Mouse (Mus musculus) left cerebral cortex, postnatal 36 days (tissue): ENCODE data around the gene Prpsap1. TPM values are rescaled to one million over a fixed set of nuclear protein-coding genes. Genes with fewer than 3 reads are reported as not detected.
A peak's percentile ranks its signal among the peaks of the same experiment; 100 is the strongest.

Experiments
- DNase-seq, 2 experiments: peaks; one replicate each; pipeline ENCODE4 v3.0.0; 2021 to 2022; ENCODE audit warnings: low spot score in 2 of 2, mixed read lengths in 1 of 2
- intact Hi-C: fragments of 180-260 bp; cut with DNase I; formaldehyde crosslinking; loops from one replicate; pipeline ENCODE4 v1.15.1; 2025
- total RNA-seq, 2 experiments: library from RNA; stranded (reverse); gene quantifications; 2 replicates each; pipeline ENCODE4 v1.2.3; 2021

Prpsap1 gene
- 10 to 100 TPM; 68.5 to 91.5 TPM for total RNA-seq

GRCm38 (mm10) chr11:116493795-116494252 is at the start of gene Prpsap1:
TSS of gene Prpsap1 (minus strand) at chr11:116494202.
- no peak for DNase-seq
- intact Hi-C loops: loop anchor here (5.0 kb wide), 1 partner anchor 38 kb away; the partner anchor contains the start of gene Sphk1

GRCm38 (mm10) chr11:116543110-116543509 is 49.1 kb upstream of the Prpsap1 start:
- DNase-seq: peak in 1 of 2 experiments; percentile 43
- intact Hi-C loops: no loop called here

- intact Hi-C loops: no loop called here
- DNase-seq: no peak
Measured at GRCm38 (mm10) chr11:116541183-116541582, 47.2 kb upstream of the Prpsap1 start.

DNA sequence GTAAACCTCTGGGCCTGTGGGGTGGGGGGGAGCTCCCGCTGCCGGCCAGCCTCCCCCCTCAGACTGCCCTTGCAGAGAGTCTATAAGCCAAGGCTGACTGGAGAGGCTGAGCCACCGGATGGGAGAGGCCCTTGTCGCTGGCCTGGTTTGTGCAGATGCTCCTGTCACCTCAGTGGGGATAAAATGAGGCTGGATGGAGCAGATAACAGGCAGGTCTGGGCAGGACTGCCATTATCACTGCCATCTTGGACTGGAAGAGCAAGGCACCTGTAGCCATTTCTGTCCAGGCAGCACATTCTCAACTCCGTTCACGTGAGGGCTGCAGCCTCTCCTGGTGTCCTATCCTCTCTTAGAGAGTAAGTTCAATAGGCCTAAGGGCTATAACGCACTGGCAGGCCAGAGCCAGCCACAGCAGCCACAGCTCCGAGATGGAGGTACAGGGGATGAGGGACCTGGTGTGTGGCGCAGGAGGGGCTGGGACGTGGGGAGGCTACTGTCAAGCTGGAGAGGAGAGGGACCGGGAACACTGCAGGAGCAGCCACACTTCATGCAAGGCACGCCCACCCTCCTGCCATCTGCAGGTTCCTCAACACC is 44.2 kb upstream of the Prpsap1 start:
- DNase-seq: no peak
- intact Hi-C loops: no loop called here

DNA sequence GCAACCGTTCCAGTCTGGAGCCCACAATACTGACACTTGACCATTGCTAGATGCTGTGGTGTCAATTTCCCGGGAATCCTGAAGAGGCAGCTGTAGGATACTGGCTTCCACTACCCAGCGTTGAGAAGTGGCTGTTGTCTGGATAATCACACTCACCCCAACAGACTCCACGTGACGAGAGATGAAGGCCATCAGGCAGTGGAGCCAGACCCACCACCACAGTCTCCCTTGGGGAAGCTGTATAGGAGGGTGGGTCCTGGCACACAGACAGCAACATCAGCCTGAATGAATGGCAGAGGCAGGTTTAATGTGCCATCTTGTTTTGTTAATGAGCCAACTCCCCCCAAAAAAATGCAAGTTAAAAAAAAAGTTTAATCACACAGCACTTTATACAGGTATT is 43.4 kb upstream of the Prpsap1 start:
- DNase-seq: no peak
- intact Hi-C loops: no loop called here

- intact Hi-C loops: no loop called here
Measured at GRCm38 (mm10) chr11:116536685-116537084, 42.7 kb upstream of the Prpsap1 start.

DNA sequence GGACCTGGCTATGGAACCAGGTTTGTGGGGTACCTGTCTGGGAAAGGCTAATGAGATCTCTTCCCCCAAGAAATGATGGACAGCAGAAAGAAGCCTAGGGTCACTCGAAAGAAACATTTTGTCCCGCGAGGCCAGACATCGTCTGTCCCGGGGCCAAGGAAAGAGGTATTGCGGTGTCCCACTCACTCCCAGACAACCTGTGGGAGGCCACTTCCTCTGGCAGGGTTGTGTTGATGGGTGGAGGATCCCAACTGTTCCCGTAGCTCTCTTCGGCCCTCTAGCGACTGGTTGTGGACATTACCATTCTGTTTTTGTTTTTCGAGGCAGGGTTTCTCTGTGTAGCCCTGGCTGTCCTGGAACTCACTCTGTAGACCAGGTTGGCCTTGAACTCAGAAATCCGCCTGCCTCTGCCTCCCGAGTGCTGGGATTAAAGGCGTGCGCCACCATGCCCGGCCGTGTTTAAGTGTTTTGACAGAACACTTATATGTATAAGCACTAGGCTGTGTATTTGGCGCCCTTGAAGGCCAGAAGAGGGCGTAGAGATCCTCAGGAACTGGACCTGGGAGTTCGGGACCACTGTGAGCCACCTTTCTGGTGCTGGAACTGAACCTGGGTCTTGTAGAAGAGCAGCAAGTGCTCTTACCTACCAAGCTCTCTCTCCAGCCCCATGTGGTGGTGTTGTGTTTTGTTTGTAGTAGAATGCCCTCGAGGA is 40.3 kb upstream of the Prpsap1 start:
- intact Hi-C loops: loop anchor here (2.0 to 5.0 kb wide), 2 partner anchors 34 to 42 kb away; partner anchors contain the start of gene Prpsap1

More at GRCm38 (mm10) chr11:116536685-116537084, 42.7 kb upstream of the Prpsap1 start:
- no peak for DNase-seq

GRCm38 (mm10) chr11:116533341-116534153 is 39.5 kb upstream of the Prpsap1 start:
- intact Hi-C loops: loop anchor here (2.0 to 5.0 kb wide), 2 partner anchors 33 to 41 kb away; partner anchors contain the start of gene Prpsap1
- DNase-seq: no peak

More for the DNA sequence above, 40.3 kb upstream of the Prpsap1 start:
- peak in 1 of 2 experiments; percentile 57 for DNase-seq

- intact Hi-C loops: loop anchor here (5.0 kb wide), 1 partner anchor 41 kb away; the partner anchor contains the start of gene Prpsap1
Measured at GRCm38 (mm10) chr11:116532810-116533338, 38.9 kb upstream of the Prpsap1 start.

DNA sequence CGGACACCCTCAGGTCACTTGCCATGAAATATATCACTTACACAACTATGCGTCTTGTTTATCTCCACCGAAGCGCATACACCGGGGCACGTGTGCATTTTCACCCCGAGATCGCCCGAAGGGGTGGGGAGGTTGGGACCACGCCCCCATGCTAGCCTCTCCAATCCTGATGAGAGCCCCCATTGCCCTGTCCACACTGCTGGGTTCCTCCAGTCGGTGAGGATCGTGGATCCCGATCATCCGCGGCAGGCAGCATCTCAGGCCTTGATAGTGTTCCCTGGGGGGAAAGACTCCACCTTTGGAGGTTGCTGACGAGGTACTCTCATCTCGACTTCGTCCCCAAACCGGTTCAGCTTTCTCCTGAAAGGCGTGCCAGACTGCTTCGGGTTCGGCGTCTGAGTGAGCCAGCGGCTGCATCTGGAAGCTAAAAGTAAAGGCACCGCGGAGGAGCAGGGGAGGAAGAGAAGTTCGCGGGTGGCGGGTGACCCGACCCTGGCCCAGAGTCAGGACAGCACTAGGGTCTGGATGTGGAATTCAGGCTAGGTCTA is 38.3 kb upstream of the Prpsap1 start:
- intact Hi-C loops: loop anchor here (5.0 kb wide), 1 partner anchor 40 kb away; the partner anchor contains the start of gene Prpsap1

More at GRCm38 (mm10) chr11:116532810-116533338, 38.9 kb upstream of the Prpsap1 start:
- peak in 1 of 2 experiments; percentile 52 for DNase-seq

DNA sequence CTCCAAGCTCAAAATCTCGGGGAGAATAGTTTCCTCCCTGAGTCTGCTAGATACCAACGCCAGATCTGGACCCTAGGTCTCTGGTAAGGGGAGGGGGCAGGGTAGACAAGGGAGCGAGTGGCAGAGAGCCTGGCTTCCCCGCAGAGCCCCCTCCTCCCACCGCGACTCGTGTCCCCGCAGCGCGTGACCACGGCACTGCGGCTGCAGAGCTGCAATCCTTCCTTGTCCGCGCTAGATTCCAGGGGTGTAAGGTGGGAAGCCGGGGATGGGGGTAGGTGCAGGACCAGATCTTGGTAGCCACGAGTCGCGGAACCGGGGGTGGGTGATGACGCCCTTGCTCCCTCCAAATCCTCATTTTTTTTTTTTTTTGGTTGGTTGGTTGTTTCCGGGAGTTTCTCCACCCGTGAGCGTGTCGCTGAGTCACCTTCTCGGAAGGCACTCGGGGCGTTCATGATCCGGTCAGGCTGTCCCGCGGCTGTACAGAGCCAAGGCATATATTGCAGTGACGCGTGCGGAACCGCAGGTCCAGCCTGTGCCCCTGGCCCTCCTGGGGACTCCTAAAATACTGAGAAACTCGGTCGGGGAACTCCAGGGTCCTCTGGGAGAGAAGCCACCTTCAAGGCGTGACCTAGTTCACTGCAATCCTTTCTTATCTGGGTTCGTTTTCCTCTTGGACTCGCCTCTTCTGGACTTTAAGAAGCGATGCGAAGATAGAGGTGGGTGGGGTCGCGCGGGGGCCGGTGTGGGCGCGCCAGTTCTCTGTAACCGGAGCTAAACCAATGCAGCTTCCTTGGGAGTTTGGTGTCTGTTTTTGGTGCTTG is 37.6 kb upstream of the Prpsap1 start:
- intact Hi-C loops: loop anchor here (5.0 kb wide), 1 partner anchor 39 kb away; the partner anchor contains the start of gene Prpsap1
- peak in 1 of 2 experiments; percentile 50 for DNase-seq

More for the DNA sequence above, 38.3 kb upstream of the Prpsap1 start:
- DNase-seq: peak in 1 of 2 experiments; percentile 35

GRCm38 (mm10) chr11:116530187-116531147 is 36.5 kb upstream of the Prpsap1 start, which contains the start of gene Sphk1:
TSS of gene Sphk1 (plus strand) at chr11:116530925.
- intact Hi-C loops: loop anchor here (5.0 kb wide), 1 partner anchor 38 kb away; the partner anchor contains the start of gene Prpsap1
- no peak for DNase-seq

DNA sequence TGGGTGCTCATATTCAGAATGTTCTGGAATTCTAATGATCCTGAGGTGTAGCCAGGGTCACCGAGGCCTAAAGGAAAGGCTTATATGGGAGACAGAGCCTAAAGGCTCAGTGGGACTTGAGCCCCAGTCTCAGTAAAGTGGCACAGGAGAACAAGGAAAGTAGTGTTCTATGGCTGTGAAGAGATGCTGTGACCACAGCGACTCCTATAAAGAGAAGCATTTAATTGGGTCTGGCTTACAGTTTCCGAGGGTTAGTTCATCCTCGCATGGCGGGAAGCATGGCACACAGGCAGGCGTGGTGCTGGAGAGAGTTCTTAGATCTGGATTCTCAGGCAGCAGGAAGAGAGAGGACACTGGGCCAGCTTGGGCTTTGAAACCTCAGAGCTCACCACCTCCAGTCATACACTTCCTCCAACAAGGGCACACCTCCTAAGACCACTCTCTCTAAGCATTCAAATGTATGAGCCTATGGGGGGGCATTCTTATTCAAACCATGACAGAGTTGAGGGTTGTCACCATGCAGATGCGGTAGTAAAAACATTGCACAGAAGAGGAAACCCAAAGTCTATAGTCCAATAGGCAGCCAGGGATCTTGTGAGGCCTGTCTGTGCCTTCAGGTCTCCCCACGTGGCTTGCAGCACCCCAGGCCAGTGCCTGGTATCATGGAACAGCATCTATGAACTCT is 34.8 kb upstream of the Prpsap1 start:
- no peak for DNase-seq

DNA sequence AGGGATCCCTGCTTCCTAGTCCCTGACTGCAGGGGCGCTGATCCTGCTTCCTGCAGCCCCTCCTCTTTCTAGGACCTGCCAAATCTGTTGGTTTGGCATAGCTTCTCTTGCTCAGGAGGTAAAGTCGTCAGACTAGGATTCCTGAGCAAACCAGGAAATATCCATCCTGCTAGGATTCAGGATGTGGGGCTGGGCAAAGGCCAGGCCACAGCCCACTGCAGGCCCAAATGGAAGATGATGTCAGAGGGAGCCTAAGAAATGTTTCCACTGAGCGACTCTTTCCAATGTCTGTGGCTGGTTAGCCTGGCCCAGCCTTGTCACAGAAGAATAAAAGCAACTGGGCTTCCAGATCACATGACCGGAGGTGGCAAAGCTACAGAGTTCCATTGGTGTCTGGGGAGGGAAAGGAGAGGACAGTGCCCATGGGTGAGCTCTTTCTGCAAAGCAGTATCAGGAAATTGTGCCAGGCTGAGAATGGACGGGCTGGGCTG is 29.7 kb upstream of the Prpsap1 start:
- intact Hi-C loops: no loop called here
- no peak for DNase-seq

More for the DNA sequence above, 34.8 kb upstream of the Prpsap1 start:
- intact Hi-C loops: no loop called here

- DNase-seq: no peak
- intact Hi-C loops: no loop called here
Measured at GRCm38 (mm10) chr11:116522886-116523698, 29.1 kb upstream of the Prpsap1 start.
